Mouse (Mus musculus) embryonic facial prominence, embryonic 13.5 days (tissue): Measurements from ENCODE around the gene Tagln. TPM values are rescaled to one million over a fixed set of nuclear protein-coding genes. Genes with fewer than 3 reads are reported as not detected.

Experiments used
- ATAC-seq: fragments of 200-750 bp; cut with Nextera tagmentation; 2 replicates; pipeline ENCODE4 v1.8.0; 2017; ENCODE audit warnings: low read depth; ENCODE audit not compliant: insufficient number of reproducible peaks, insufficient read depth, low FRiP score, low TSS enrichment
- H3K27ac ChIP-seq: fragments of 300-500 bp; sonication (generic); 2 replicates; pipeline ENCODE4 v1.5.1; 2015; ENCODE audit warnings: moderate library complexity, mild to moderate bottlenecking, inconsistent platforms
- H3K27me3 ChIP-seq: fragments of 300-500 bp; sonication (generic); 2 replicates; pipeline ENCODE4 v1.6.1; 2015; ENCODE audit warnings: mild to moderate bottlenecking, inconsistent platforms
- H3K36me3 ChIP-seq: fragments of 300-500 bp; sonication (generic); 2 replicates; pipeline ENCODE4 v1.6.1; 2015; ENCODE audit warnings: mild to moderate bottlenecking, inconsistent platforms
- H3K4me1 ChIP-seq: fragments of 300-500 bp; sonication (generic); 2 replicates; pipeline ENCODE4 v1.6.1; 2015; ENCODE audit warnings: inconsistent platforms
- H3K4me2 ChIP-seq: fragments of 300-500 bp; sonication (generic); 2 replicates; pipeline ENCODE4 v1.6.1; 2015; ENCODE audit warnings: moderate library complexity, mild to moderate bottlenecking, inconsistent platforms
- H3K4me3 ChIP-seq: fragments of 300-500 bp; sonication (generic); 2 replicates; pipeline ENCODE4 v1.5.1; 2015; ENCODE audit warnings: mild to moderate bottlenecking, inconsistent platforms
- H3K9ac ChIP-seq: fragments of 300-500 bp; sonication (generic); 2 replicates; pipeline ENCODE4 v1.6.1; 2015; ENCODE audit warnings: mild to moderate bottlenecking, inconsistent platforms
- H3K9me3 ChIP-seq: fragments of 300-500 bp; sonication (generic); 2 replicates; pipeline ENCODE4 v1.6.1; 2016; ENCODE audit warnings: inconsistent platforms
- WGBS: fragments of 180-500 bp; shearing (Covaris S2); methylation state at CpG from one replicate; pipeline ENCODE4 v1.1.7; 2015; ENCODE audit warnings: mixed read lengths; 5-methylcytosine and 5-hydroxymethylcytosine counted together
- polyA plus RNA-seq: library from polyadenylated mRNA; unstranded; fragments of >200 nt; fragmentation: Nextera tagmentation; extraction: Ambion mirVana; gene quantifications from 2 replicates; pipeline ENCODE4 v1.2.1, GENCODE M21; 2015

The Tagln gene
- polyA plus RNA-seq, 1 experiment from 2014 or later, result 25.3 TPM

- peaks cover 25% of the 10 kb centered on the region for H3K36me3 ChIP-seq
- H3K27me3 ChIP-seq, result no peaks in the 10 kb centered on the region
- no peak overlapping the region for H3K9ac ChIP-seq
- no peak overlapping the region for H3K4me2 ChIP-seq
- no peaks in the 10 kb centered on the region for H3K9me3 ChIP-seq
- H3K4me1 ChIP-seq, result peaks cover 18% of the 10 kb centered on the region
- 33% methylated on average over 4 of the region's 4 CpGs for WGBS
- H3K4me3 ChIP-seq, result no peak overlapping the region
- ATAC-seq, result no peak
- H3K27ac ChIP-seq, result peak overlapping the region; percentile 52
Measured at GRCm38 (mm10) chr9:45958851-45959250, 23.0 kb upstream of the Tagln start.

- Histone ChIP-seq H3K9ac (no peak overlapping the region), H3K4me2 (no peak overlapping the region), H3K4me3 (no peak overlapping the region), H3K9me3 (no peaks in the 10 kb centered on the region), H3K4me1 (peaks cover 22% of the 10 kb centered on the region), H3K27me3 (no peaks in the 10 kb centered on the region), H3K36me3 (peaks cover 18% of the 10 kb centered on the region), H3K27ac (no peak overlapping the region)
- 68% methylated on average over 7 of the region's 7 CpGs for WGBS
- ATAC-seq, result no peak
Measured at GRCm38 (mm10) chr9:45958023-45958670, 22.3 kb upstream of the Tagln start.

DNA sequence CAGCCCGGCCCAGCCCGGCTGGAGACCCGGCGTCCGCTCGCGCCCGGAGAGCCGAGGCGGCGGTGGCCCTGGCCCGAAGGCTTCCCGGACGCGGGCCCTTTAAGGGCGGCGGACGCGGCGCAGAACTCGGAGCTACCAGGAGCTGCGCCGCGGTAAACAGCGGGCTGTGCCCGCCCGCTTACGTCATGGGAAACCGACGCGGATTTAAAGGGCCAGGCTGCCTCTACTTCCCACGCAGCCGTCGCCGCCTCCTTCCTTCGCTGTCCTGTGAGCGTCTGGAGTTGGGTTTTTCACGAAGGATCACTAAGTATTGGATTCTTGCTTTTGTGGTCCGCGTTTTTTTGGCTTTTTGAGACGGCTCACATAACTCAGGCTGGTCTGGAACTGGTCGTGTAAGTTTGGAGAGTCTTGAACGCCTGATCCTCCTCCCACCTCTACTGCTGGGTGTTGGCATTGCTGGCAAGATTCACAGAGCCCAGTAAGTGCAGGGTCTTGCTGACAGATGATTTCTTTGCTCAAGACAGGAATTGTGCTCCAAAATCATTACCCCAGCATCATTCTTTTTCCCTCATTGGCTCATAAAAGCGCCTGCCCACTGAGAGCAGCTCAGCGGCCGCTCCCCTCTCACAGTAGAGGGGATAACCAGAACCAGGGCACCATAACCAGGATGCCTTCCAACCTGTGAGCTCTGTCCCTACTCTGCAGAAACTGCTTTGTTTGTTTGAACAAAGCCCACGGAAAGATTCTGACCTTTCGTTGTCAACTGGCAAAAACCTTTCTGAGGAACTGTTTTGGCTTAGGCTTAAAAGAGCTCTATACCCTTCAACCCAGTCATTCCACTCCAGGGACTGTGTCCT, 19.5 kb upstream of the Tagln start, which contains the start of gene Sidt2:
Gene Sidt2, minus strand, starts transcription at position 152 of the 857 bp plus-strand sequence.
- under 1% methylated on average over 41 of the region's 48 CpGs for WGBS
- H3K4me1 ChIP-seq, result peaks cover 27% of the 10 kb centered on the region
- H3K27me3 ChIP-seq, result no peaks in the 10 kb centered on the region
- peak within 1 kb of the TSS; percentile 92 for H3K9ac ChIP-seq
- H3K36me3 ChIP-seq, result peaks cover 19% of the 10 kb centered on the region
- H3K4me2 ChIP-seq, result peak within 1 kb of the TSS; percentile 92
- ATAC-seq, result peak; percentile 89
- H3K4me3 ChIP-seq, result peak within 1 kb of the TSS; percentile 87
- H3K27ac ChIP-seq, result peak within 1 kb of the TSS; percentile 91
- H3K9me3 ChIP-seq, result no peaks in the 10 kb centered on the region

GRCm38 (mm10) chr9:45954294-45955106, 18.6 kb upstream of the Tagln start:
- WGBS, result under 1% methylated on average over 63 of the region's 63 CpGs
- Histone ChIP-seq H3K27ac (peak overlapping the region; percentile 91), H3K9me3 (no peaks in the 10 kb centered on the region), H3K4me3 (peak overlapping the region; percentile 87), H3K36me3 (peaks cover 27% of the 10 kb centered on the region), H3K9ac (peak overlapping the region; percentile 92), H3K27me3 (no peaks in the 10 kb centered on the region), H3K4me2 (peak overlapping the region; percentile 92), H3K4me1 (peaks cover 27% of the 10 kb centered on the region)
- ATAC-seq, result peak; percentile 23; the same call in 1 of the 2 replicates

- H3K4me2 ChIP-seq, result peak overlapping the region; percentile 92
- no peaks in the 10 kb centered on the region for H3K9me3 ChIP-seq
- H3K4me3 ChIP-seq, result peak overlapping the region; percentile 87
- no peak for ATAC-seq
- H3K27ac ChIP-seq, result peak overlapping the region; percentile 91
- H3K27me3 ChIP-seq, result no peaks in the 10 kb centered on the region
- peak overlapping the region; percentile 92 for H3K9ac ChIP-seq
- H3K36me3 ChIP-seq, result peaks cover 35% of the 10 kb centered on the region
- 44% methylated on average over 13 of the region's 13 CpGs for WGBS
- peaks cover 27% of the 10 kb centered on the region for H3K4me1 ChIP-seq
Measured at GRCm38 (mm10) chr9:45953511-45954293, 17.8 kb upstream of the Tagln start.

DNA sequence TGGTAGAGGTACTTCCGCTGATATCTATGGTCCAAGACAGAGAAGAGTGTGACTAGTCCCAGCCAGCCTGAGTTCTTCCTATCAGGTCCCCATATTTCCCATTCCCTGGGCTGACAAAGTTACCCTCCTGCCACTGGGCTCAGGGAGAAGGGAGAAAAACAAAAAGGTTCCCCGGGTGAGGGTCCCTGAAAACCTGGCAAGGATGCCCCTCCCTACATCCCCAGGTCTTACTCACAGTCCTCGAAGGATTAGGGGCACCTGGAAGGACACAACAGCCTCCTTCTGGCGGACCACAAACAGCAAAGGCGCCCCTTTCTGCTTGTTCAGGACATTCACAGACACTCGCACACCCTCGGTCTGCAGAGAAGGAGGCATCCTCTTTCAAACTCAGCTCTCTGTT, 17.0 kb upstream of the Tagln start:
- WGBS, result 75% methylated on average over 7 of the region's 7 CpGs

DNA sequence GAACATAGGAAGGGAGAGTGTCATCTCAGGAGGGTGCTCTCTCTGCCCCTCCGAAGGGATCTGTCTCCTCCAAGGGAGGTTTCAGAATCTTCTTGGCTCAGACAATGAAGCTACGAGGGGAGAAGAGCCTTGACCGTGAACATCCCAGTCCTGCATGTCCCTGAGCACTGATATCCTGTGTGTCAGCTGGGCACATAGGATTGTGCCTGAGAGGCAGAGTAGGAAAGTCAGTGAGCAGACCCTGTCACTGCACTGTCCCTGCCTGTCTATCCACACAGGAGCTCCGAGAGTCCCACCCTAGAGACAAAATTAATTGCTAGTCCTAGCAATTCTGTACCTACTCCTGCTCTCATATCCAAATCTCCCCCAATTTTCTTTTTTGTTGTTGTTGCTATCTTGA, 16.2 kb upstream of the Tagln start:
- Histone ChIP-seq H3K4me2 (no peak overlapping the region), H3K27me3 (no peaks in the 10 kb centered on the region), H3K4me1 (peaks cover 27% of the 10 kb centered on the region), H3K27ac (no peak overlapping the region), H3K9ac (no peak overlapping the region), H3K9me3 (no peaks in the 10 kb centered on the region), H3K4me3 (no peak overlapping the region), H3K36me3 (peaks cover 52% of the 10 kb centered on the region)
- no peak for ATAC-seq
- 95% methylated on average over 4 of the region's 4 CpGs for WGBS

More for the DNA sequence above, 17.0 kb upstream of the Tagln start:
- Histone ChIP-seq H3K27me3 (no peaks in the 10 kb centered on the region), H3K4me2 (peak overlapping the region; percentile 92), H3K4me1 (peaks cover 27% of the 10 kb centered on the region), H3K4me3 (peak overlapping the region; percentile 87), H3K9me3 (no peaks in the 10 kb centered on the region), H3K36me3 (peaks cover 43% of the 10 kb centered on the region), H3K27ac (no peak overlapping the region), H3K9ac (peak overlapping the region; percentile 92)
- ATAC-seq, result no peak

GRCm38 (mm10) chr9:45946872-45947183, 11.0 kb upstream of the Tagln start:
- WGBS, result 84% methylated on average over 10 of the region's 10 CpGs
- Histone ChIP-seq H3K4me3 (no peak overlapping the region), H3K36me3 (peaks cover 98% of the 10 kb centered on the region), H3K27ac (no peak overlapping the region), H3K4me1 (no peaks in the 10 kb centered on the region), H3K27me3 (no peaks in the 10 kb centered on the region), H3K9ac (no peak overlapping the region), H3K9me3 (no peaks in the 10 kb centered on the region), H3K4me2 (no peak overlapping the region)
- ATAC-seq, result no peak

GRCm38 (mm10) chr9:45946182-45946871, 10.5 kb upstream of the Tagln start:
- H3K4me3 ChIP-seq, result no peak overlapping the region
- H3K27me3 ChIP-seq, result no peaks in the 10 kb centered on the region
- no peak overlapping the region for H3K27ac ChIP-seq
- H3K9me3 ChIP-seq, result no peaks in the 10 kb centered on the region
- no peak overlapping the region for H3K9ac ChIP-seq
- no peak overlapping the region for H3K4me2 ChIP-seq
- WGBS, result 90% methylated on average over 16 of the region's 16 CpGs
- H3K36me3 ChIP-seq, result peaks cover 98% of the 10 kb centered on the region
- no peak for ATAC-seq
- no peaks in the 10 kb centered on the region for H3K4me1 ChIP-seq

DNA sequence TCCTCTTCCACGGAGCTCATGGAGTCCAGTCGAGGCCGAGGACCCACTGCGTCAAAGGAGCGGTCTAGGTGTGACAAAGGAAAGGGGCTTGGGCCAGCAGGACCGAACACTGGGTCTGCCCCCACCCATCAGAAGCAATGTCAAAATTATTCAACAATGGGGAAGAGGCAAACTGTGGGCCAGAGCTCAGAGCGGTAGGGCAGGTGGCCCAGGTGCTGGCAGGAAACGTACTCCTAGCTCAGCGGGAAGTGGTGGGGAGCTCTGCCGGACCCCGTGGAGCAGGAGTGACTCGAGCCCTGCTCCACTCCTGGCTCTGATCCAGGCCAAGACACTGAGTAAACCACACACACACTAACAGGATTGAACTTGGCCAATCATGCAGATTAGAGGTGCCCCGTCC, 9.9 kb upstream of the Tagln start:
- ATAC-seq, result no peak
- Histone ChIP-seq H3K4me3 (no peak overlapping the region), H3K36me3 (peaks cover 100% of the 10 kb centered on the region), H3K9ac (no peak overlapping the region), H3K9me3 (no peaks in the 10 kb centered on the region), H3K27ac (no peak overlapping the region), H3K4me2 (no peak overlapping the region), H3K4me1 (no peaks in the 10 kb centered on the region), H3K27me3 (no peaks in the 10 kb centered on the region)
- WGBS, result 84% methylated on average over 13 of the region's 13 CpGs
